Mouse (Mus musculus) lung, adult 2 months (tissue): ENCODE results near the gene Eri3.

Source experiments
- CTCF ChIP-seq: fragments of 200-500 bp; IDR thresholded peaks from 2 replicates; pipeline ENCODE4 v1.5.1; 2011; ENCODE audit warnings: mild to moderate bottlenecking, low read length, control low read depth; ENCODE audit not compliant: insufficient read depth
- POLR2A ChIP-seq: fragments of 200-500 bp; IDR thresholded peaks from 2 replicates; pipeline ENCODE4 v1.6.1; 2011; ENCODE audit warnings: low read depth, mild to moderate bottlenecking, control low read depth, low read length, borderline replicate concordance; ENCODE audit errors: extremely low read depth

DNA sequence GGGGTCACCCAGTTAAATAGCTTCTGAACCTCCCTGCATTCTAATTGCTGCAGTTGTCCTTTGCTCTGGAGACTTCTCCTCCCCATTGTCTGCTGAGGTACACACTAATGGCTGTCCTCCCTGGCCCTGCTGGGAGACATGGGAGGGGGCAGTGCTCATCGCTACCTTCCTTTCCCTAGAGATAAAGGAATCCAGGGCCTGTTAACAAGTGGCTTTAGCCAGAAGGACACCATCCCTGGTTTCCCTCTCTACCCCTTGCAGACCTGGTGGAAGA lies 55.7 kb downstream of the Eri3 start:
- TF ChIP-seq CTCF (no peak), POLR2A (no peak)
